Mouse (Mus musculus) left cerebral cortex, postnatal 25 days (tissue): ENCODE data around the gene Fnbp1. TPM values are rescaled to one million over a fixed set of nuclear protein-coding genes. Genes with fewer than 3 reads are reported as not detected.

Source experiments
- DNase-seq, 2 experiments: peaks; one replicate each; pipeline ENCODE4 v3.0.0; 2022; ENCODE audit warnings: low spot score in 2 of 2, mixed read lengths in 1 of 2
- intact Hi-C: fragments of 180-260 bp; cut with DNase I; formaldehyde crosslinking; loops from one replicate; pipeline ENCODE4 v1.15.1; 2025
- total RNA-seq, 2 experiments: library from RNA; stranded (reverse); gene quantifications; 2 replicates each; pipeline ENCODE4 v1.2.3; 2021

Fnbp1 gene
- total RNA-seq, 2 experiments from 2014 or later = 84.0 to 87.3 TPM

- no peak for DNase-seq
- intact Hi-C loops = no loop called here
Measured at GRCm38 (mm10) chr2:31056070-31056469, 85.7 kb downstream of the Fnbp1 start.

GRCm38 (mm10) chr2:31053851-31054340 is 87.9 kb downstream of the Fnbp1 start:
- intact Hi-C loops = no loop called here
- no peak for DNase-seq

GRCm38 (mm10) chr2:31053426-31053825 is 88.4 kb downstream of the Fnbp1 start:
- intact Hi-C loops = no loop called here
- DNase-seq = no peak

GRCm38 (mm10) chr2:31052441-31052840 is 89.4 kb downstream of the Fnbp1 start:
- intact Hi-C loops = no loop called here
- peak in 1 of 2 experiments; percentile 25 for DNase-seq

- DNase-seq = no peak
Measured at GRCm38 (mm10) chr2:31048037-31048436, 93.8 kb downstream of the Fnbp1 start.

GRCm38 (mm10) chr2:31043856-31044255 is 98.0 kb downstream of the Fnbp1 start:
- intact Hi-C loops = no loop called here
- DNase-seq = no peak

More at GRCm38 (mm10) chr2:31048037-31048436, 93.8 kb downstream of the Fnbp1 start:
- intact Hi-C loops = no loop called here

- intact Hi-C loops = no loop called here
- DNase-seq = peak in 1 of 2 experiments; percentile 45
Measured at GRCm38 (mm10) chr2:31042881-31043280, 98.9 kb downstream of the Fnbp1 start.

GRCm38 (mm10) chr2:31041386-31041785 is 100.4 kb downstream of the Fnbp1 start:
- intact Hi-C loops = no loop called here
- peak in 1 of 2 experiments; percentile 72 for DNase-seq

GRCm38 (mm10) chr2:31040487-31040886 is 101.3 kb downstream of the Fnbp1 start:
- no peak for DNase-seq
- intact Hi-C loops = no loop called here

GRCm38 (mm10) chr2:31040043-31040442 is 101.8 kb downstream of the Fnbp1 start:
- intact Hi-C loops = no loop called here
- DNase-seq = no peak

GRCm38 (mm10) chr2:31036811-31037210 is 105.0 kb downstream of the Fnbp1 start:
- DNase-seq = no peak
- intact Hi-C loops = no loop called here

GRCm38 (mm10) chr2:31031972-31032371 is 109.8 kb downstream of the Fnbp1 start:
- intact Hi-C loops = no loop called here
- DNase-seq = no peak

- no peak for DNase-seq
- intact Hi-C loops = loop anchor here (10.0 kb wide), 1 partner anchor 268 kb away; no protein-coding TSS in a partner anchor
Measured at GRCm38 (mm10) chr2:31026642-31027041, 115.2 kb downstream of the Fnbp1 start.

- intact Hi-C loops = loop anchor here (10.0 kb wide), 1 partner anchor 269 kb away; no protein-coding TSS in a partner anchor
- DNase-seq = no peak
Measured at GRCm38 (mm10) chr2:31025458-31025857, 116.3 kb downstream of the Fnbp1 start.

- intact Hi-C loops = loop anchor here (5.0 to 10.0 kb wide), 2 partner anchors 158 to 270 kb away; no protein-coding TSS in a partner anchor
- DNase-seq = peak; percentile 64 to 68
Measured at GRCm38 (mm10) chr2:31024618-31025370, 117.0 kb downstream of the Fnbp1 start.

GRCm38 (mm10) chr2:31023940-31024339 is 117.9 kb downstream of the Fnbp1 start:
- DNase-seq = no peak
- intact Hi-C loops = loop anchor here (5.0 to 10.0 kb wide), 2 partner anchors 158 to 271 kb away; no protein-coding TSS in a partner anchor

- intact Hi-C loops = loop anchor here (5.0 to 10.0 kb wide), 2 partner anchors 162 to 275 kb away; no protein-coding TSS in a partner anchor
- DNase-seq = no peak
Measured at GRCm38 (mm10) chr2:31020202-31020601, 121.6 kb downstream of the Fnbp1 start.

GRCm38 (mm10) chr2:31019011-31019410 is 122.8 kb downstream of the Fnbp1 start:
- intact Hi-C loops = no loop called here
- no peak for DNase-seq

GRCm38 (mm10) chr2:31018519-31018918 is 123.3 kb downstream of the Fnbp1 start:
- no peak for DNase-seq
- intact Hi-C loops = no loop called here

GRCm38 (mm10) chr2:31017625-31018317 is 124.0 kb downstream of the Fnbp1 start:
- intact Hi-C loops = no loop called here

More at GRCm38 (mm10) chr2:31017625-31018317, 124.0 kb downstream of the Fnbp1 start:
- no peak for DNase-seq
